Mouse (Mus musculus): ENCODE measurements around the gene Tpst2. TPM values are rescaled to one million over a fixed set of nuclear protein-coding genes. Genes with fewer than 3 reads are reported as not detected.
A peak's percentile ranks its signal among the peaks of the same experiment; 100 is the strongest.

The Tpst2 gene
- total and polyA plus RNA-seq, 2 experiments from 2014 or later, result 42.9 to 86.1 TPM

GRCm38 (mm10) chr5:112298226-112298988, 21.9 kb downstream of the Tpst2 start:
- no peak for TF ChIP-seq CTCF (IDR thresholded peaks at IDR 0.05; ENCODE audit: low read depth)
- peak; percentile 82; the same call in 1 of the 2 replicates for TF ChIP-seq EP300 (IDR thresholded peaks at IDR 0.05; ENCODE audit: low read depth)
- DNase-seq (ENCODE audit: low spot score) (peak; percentile 63), ATAC-seq (ENCODE audit: insufficient read depth, low read depth) (peak; percentile 73)
- Histone ChIP-seq H3K27me3 (ENCODE audit: control insufficient read depth, insufficient read depth, low read length) (no peaks in the 10 kb centered on the region), H3K4me2 (ENCODE audit: low read depth, low read length) (no peak overlapping the region), H3K9me3 (replicated peaks; ENCODE audit: control insufficient read depth, low read length) (no peaks in the 10 kb centered on the region), H3K36me3 (replicated peaks; ENCODE audit: control insufficient read depth, insufficient read depth, low read length) (no peaks in the 10 kb centered on the region; the same call in 1 of the 2 replicates), H3K9ac (replicated peaks; ENCODE audit: low read depth, low read length) (no peak overlapping the region), H3K4me3 (ENCODE audit: low read depth, low read length) (no peak overlapping the region), H3K4me1 (ENCODE audit: control insufficient read depth, insufficient read depth) (peaks cover 26% of the 10 kb centered on the region; the same call in 1 of the 2 replicates), H3K27ac (ENCODE audit: low read depth) (peak overlapping the region; percentile 60)
- 69% methylated on average over 12 of the region's 12 CpGs for WGBS

- WGBS, result 78% methylated on average over 4 of the region's 4 CpGs
Observed at GRCm38 (mm10) chr5:112299399-112299798, 22.9 kb downstream of the Tpst2 start.

GRCm38 (mm10) chr5:112300112-112300511, 23.6 kb downstream of the Tpst2 start:
- TF ChIP-seq EP300 (IDR thresholded peaks at IDR 0.05; ENCODE audit: low read depth) (no peak), CTCF (IDR thresholded peaks at IDR 0.05; ENCODE audit: low read depth) (no peak)
- H3K36me3 ChIP-seq (replicated peaks; ENCODE audit: control insufficient read depth, insufficient read depth, low read length), result peaks cover 2% of the 10 kb centered on the region; the same call in 1 of the 2 replicates
- no peaks in the 10 kb centered on the region for H3K27me3 ChIP-seq (ENCODE audit: control insufficient read depth, insufficient read depth, low read length)
- H3K4me1 ChIP-seq (ENCODE audit: control insufficient read depth, insufficient read depth), result peaks cover 18% of the 10 kb centered on the region; the same call in 1 of the 2 replicates
- no peak overlapping the region for H3K27ac ChIP-seq (ENCODE audit: low read depth)
- ATAC-seq (ENCODE audit: insufficient read depth, low read depth) (no peak), DNase-seq (ENCODE audit: low spot score) (no peak)
- H3K4me2 ChIP-seq (ENCODE audit: low read depth, low read length), result no peak overlapping the region
- H3K9ac ChIP-seq (replicated peaks; ENCODE audit: low read depth, low read length), result no peak overlapping the region
- H3K4me3 ChIP-seq (ENCODE audit: low read depth, low read length), result no peak overlapping the region
- H3K9me3 ChIP-seq (replicated peaks; ENCODE audit: control insufficient read depth, low read length), result no peaks in the 10 kb centered on the region
- 86% methylated on average over 2 of the region's 2 CpGs for WGBS

More at GRCm38 (mm10) chr5:112299399-112299798, 22.9 kb downstream of the Tpst2 start:
- H3K27me3 ChIP-seq (ENCODE audit: control insufficient read depth, insufficient read depth, low read length), result no peaks in the 10 kb centered on the region
- H3K9me3 ChIP-seq (replicated peaks; ENCODE audit: control insufficient read depth, low read length), result no peaks in the 10 kb centered on the region
- H3K4me1 ChIP-seq (ENCODE audit: control insufficient read depth, insufficient read depth), result peaks cover 24% of the 10 kb centered on the region; the same call in 1 of the 2 replicates
- no peak for ATAC-seq (ENCODE audit: insufficient read depth, low read depth)
- H3K4me2 ChIP-seq (ENCODE audit: low read depth, low read length), result no peak overlapping the region
- peak overlapping the region; percentile 60 for H3K27ac ChIP-seq (ENCODE audit: low read depth)
- no peaks in the 10 kb centered on the region; the same call in 1 of the 2 replicates for H3K36me3 ChIP-seq (replicated peaks; ENCODE audit: control insufficient read depth, insufficient read depth, low read length)
- H3K4me3 ChIP-seq (ENCODE audit: low read depth, low read length), result no peak overlapping the region
- TF ChIP-seq CTCF (IDR thresholded peaks at IDR 0.05; ENCODE audit: low read depth) (no peak), EP300 (IDR thresholded peaks at IDR 0.05; ENCODE audit: low read depth) (no peak)
- no peak overlapping the region for H3K9ac ChIP-seq (replicated peaks; ENCODE audit: low read depth, low read length)
- no peak for DNase-seq (ENCODE audit: low spot score)

GRCm38 (mm10) chr5:112300721-112301308, 24.3 kb downstream of the Tpst2 start:
- Histone ChIP-seq H3K4me3 (ENCODE audit: low read depth, low read length) (no peak overlapping the region), H3K27me3 (ENCODE audit: control insufficient read depth, insufficient read depth, low read length) (no peaks in the 10 kb centered on the region), H3K4me2 (ENCODE audit: low read depth, low read length) (no peak overlapping the region), H3K9ac (replicated peaks; ENCODE audit: low read depth, low read length) (no peak overlapping the region), H3K4me1 (ENCODE audit: control insufficient read depth, insufficient read depth) (peaks cover 18% of the 10 kb centered on the region; the same call in 1 of the 2 replicates), H3K27ac (ENCODE audit: low read depth) (no peak overlapping the region), H3K36me3 (replicated peaks; ENCODE audit: control insufficient read depth, insufficient read depth, low read length) (peaks cover 8% of the 10 kb centered on the region; the same call in 1 of the 2 replicates), H3K9me3 (replicated peaks; ENCODE audit: control insufficient read depth, low read length) (no peaks in the 10 kb centered on the region)
- 71% methylated on average over 6 of the region's 6 CpGs for WGBS
- TF ChIP-seq CTCF (IDR thresholded peaks at IDR 0.05; ENCODE audit: low read depth) (no peak), EP300 (IDR thresholded peaks at IDR 0.05; ENCODE audit: low read depth) (no peak)
- DNase-seq (ENCODE audit: low spot score), result no peak
- ATAC-seq (ENCODE audit: insufficient read depth, low read depth), result no peak

GRCm38 (mm10) chr5:112301694-112302093, 25.2 kb downstream of the Tpst2 start:
- DNase-seq (ENCODE audit: low spot score) (no peak), ATAC-seq (ENCODE audit: insufficient read depth, low read depth) (no peak)
- Histone ChIP-seq H3K4me3 (ENCODE audit: low read depth, low read length) (no peak overlapping the region), H3K27ac (ENCODE audit: low read depth) (no peak overlapping the region), H3K36me3 (replicated peaks; ENCODE audit: control insufficient read depth, insufficient read depth, low read length) (peaks cover 17% of the 10 kb centered on the region; the same call in 1 of the 2 replicates), H3K9me3 (replicated peaks; ENCODE audit: control insufficient read depth, low read length) (no peaks in the 10 kb centered on the region), H3K27me3 (ENCODE audit: control insufficient read depth, insufficient read depth, low read length) (no peaks in the 10 kb centered on the region), H3K4me2 (ENCODE audit: low read depth, low read length) (no peak overlapping the region), H3K4me1 (ENCODE audit: control insufficient read depth, insufficient read depth) (peaks cover 14% of the 10 kb centered on the region; the same call in 1 of the 2 replicates), H3K9ac (replicated peaks; ENCODE audit: low read depth, low read length) (no peak overlapping the region)
- WGBS, result 79% methylated on average over 4 of the region's 4 CpGs
- TF ChIP-seq CTCF (IDR thresholded peaks at IDR 0.05; ENCODE audit: low read depth), result 0 out of 2 replicates have a peak, but pooled peaks have one; percentile 8
- TF ChIP-seq EP300 (IDR thresholded peaks at IDR 0.05; ENCODE audit: low read depth), result no peak
